Mouse (Mus musculus) spleen, postnatal 4 days (tissue): Measurements from ENCODE around the gene Alkbh2.

Source experiments
- DNase-seq, 2 experiments: peaks; one replicate each; pipeline ENCODE4 v3.0.0; 2022; ENCODE audit warnings: low spot score in 2 of 2

The Alkbh2 gene

GRCm38 (mm10) chr5:114101873-114102272, 26.1 kb downstream of the Alkbh2 start:
- no peak for DNase-seq

- DNase-seq = no peak
Measured at GRCm38 (mm10) chr5:114100390-114101099, 27.5 kb downstream of the Alkbh2 start.

GRCm38 (mm10) chr5:114099709-114100389, 28.2 kb downstream of the Alkbh2 start:
- DNase-seq = peak; percentile 84 to 94

GRCm38 (mm10) chr5:114091057-114091807, 36.8 kb downstream of the Alkbh2 start, which contains the start of gene Svop:
Svop (minus strand) TSS chr5:114091570.
- DNase-seq = peak; percentile 50 to 80

GRCm38 (mm10) chr5:114090421-114091013, 37.5 kb downstream of the Alkbh2 start:
- DNase-seq = no peak

- DNase-seq = no peak
Measured at GRCm38 (mm10) chr5:114087875-114088480, 40.0 kb downstream of the Alkbh2 start.

DNA sequence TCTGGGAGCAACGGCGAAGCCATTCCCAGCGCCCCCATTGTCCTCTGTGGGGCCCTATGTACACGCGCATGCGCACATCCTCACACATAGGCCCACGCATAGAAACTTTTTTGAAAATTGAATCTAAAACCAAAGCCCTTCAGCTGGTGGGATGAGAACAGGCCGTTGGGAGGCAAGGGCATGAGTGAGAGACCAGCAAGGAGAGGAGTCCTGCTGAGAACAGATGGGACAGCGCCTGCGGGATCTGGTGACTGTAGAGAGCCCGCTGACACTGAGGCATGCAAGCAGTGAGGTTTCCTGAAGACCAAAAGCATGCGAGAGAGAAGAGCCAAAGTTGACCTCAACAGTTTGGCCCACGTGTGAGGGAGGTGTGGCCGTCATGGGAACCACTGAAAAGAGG, 42.5 kb downstream of the Alkbh2 start:
- no peak for DNase-seq

DNA sequence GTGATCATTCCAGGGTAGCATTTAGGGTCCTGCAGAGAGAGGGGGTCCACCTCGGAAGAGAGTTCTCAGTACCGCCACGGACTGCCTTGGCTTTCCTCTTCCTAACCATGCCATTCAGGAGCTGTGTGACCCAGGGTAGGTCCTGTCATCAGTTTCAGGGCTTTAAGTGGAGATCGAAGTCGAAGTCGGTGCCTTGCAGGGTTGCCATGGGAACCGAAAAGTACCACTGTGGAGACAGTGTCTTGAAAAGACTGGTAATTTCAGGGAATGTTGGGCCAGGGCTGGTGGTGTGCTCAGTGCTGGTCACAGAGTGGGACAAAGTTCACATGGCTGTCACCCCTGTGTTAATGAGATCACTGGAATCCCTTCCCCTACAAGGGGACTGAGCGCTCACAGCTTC, 51.0 kb downstream of the Alkbh2 start:
- DNase-seq = no peak
